Mouse (Mus musculus) stomach, postnatal 0 days (tissue): ENCODE data around the gene Slc6a6.

Source experiments
- CTCF ChIP-seq: IDR thresholded peaks from 2 replicates; pipeline ENCODE4 v1.5.1; 2016; ENCODE audit warnings: antibody characterized with exemption, low read depth, mild to moderate bottlenecking, moderate library complexity
- EP300 ChIP-seq: optimal IDR thresholded peaks from 2 replicates; pipeline ENCODE3; 2016; ENCODE audit warnings: antibody characterized with exemption

- no peak for TF ChIP-seq EP300
- no peak for TF ChIP-seq CTCF
Measured at GRCm38 (mm10) chr6:91706072-91706776, 22.4 kb downstream of the Slc6a6 start.
